Mouse (Mus musculus) stomach, postnatal 0 days (tissue): ENCODE results near the gene Cmtm6. TPM values are rescaled to one million over a fixed set of nuclear protein-coding genes. Genes with fewer than 3 reads are reported as not detected.
A peak's percentile ranks its signal among the peaks of the same experiment; 100 is the strongest.
"Not testable (repeated sequence)": the region's sequence is repeated elsewhere in the genome, so short reads cannot be mapped to it uniquely, and the experiment has no call there.

ENCODE experiments used
- ATAC-seq: fragments of 200-750 bp; cut with Nextera tagmentation; 2 replicates; pipeline ENCODE4 v1.8.0; 2017; ENCODE audit not compliant: low FRiP score, low TSS enrichment
- DNase-seq: peaks from one replicate; pipeline ENCODE4 v3.0.0-alpha.2; 2016; ENCODE audit warnings: low spot score
- H3K27ac ChIP-seq: fragments of 300-500 bp; sonication (generic); replicated peaks from 2 replicates; pipeline ENCODE4 v1.5.1; 2014; ENCODE audit warnings: mild to moderate bottlenecking, control low read depth
- H3K27me3 ChIP-seq: fragments of 300-500 bp; sonication (generic); 2 replicates; pipeline ENCODE4 v1.6.1; 2014; ENCODE audit warnings: low read length; ENCODE audit not compliant: control insufficient read depth, insufficient read depth
- H3K36me3 ChIP-seq: fragments of 300-500 bp; sonication (generic); 2 replicates; pipeline ENCODE4 v1.6.1; 2014; ENCODE audit warnings: low read length, mixed read lengths; ENCODE audit not compliant: control insufficient read depth, insufficient read depth
- H3K4me1 ChIP-seq: fragments of 300-500 bp; sonication (generic); replicated peaks from 2 replicates; pipeline ENCODE4 v1.6.1; 2014; ENCODE audit warnings: antibody characterized with exemption; ENCODE audit not compliant: control insufficient read depth, insufficient read depth
- H3K4me2 ChIP-seq: fragments of 300-500 bp; sonication (generic); replicated peaks from 2 replicates; pipeline ENCODE4 v1.6.1; 2014; ENCODE audit warnings: low read depth, mild to moderate bottlenecking, control low read depth, moderate library complexity
- H3K4me3 ChIP-seq: fragments of 300-500 bp; sonication (generic); 2 replicates; pipeline ENCODE4 v1.5.1; 2014; ENCODE audit warnings: low read depth, low read length, control low read depth
- H3K9ac ChIP-seq: fragments of 300-500 bp; sonication (generic); 2 replicates; pipeline ENCODE4 v1.6.1; 2014; ENCODE audit warnings: mild to moderate bottlenecking, low read length, control low read depth, mixed read lengths
- H3K9me3 ChIP-seq: fragments of 300-500 bp; sonication (generic); 2 replicates; pipeline ENCODE4 v1.6.1; 2016; ENCODE audit warnings: low read length; ENCODE audit not compliant: control insufficient read depth
- CTCF ChIP-seq: IDR thresholded peaks from 2 replicates; pipeline ENCODE4 v1.5.1; 2016; ENCODE audit warnings: antibody characterized with exemption, low read depth, mild to moderate bottlenecking, moderate library complexity
- EP300 ChIP-seq: optimal IDR thresholded peaks from 2 replicates; pipeline ENCODE3; 2016; ENCODE audit warnings: antibody characterized with exemption
- WGBS: fragments of 180-500 bp; shearing (Covaris S2); extraction: QIAGEN DNeasy Blood & Tissue Kit; methylation state at CpG from one replicate; pipeline ENCODE4 v1.1.7; 2014; 5-methylcytosine and 5-hydroxymethylcytosine counted together
- polyA plus RNA-seq: library from polyadenylated mRNA; unstranded; fragments of >200 nt; fragmentation: Nextera tagmentation; extraction: Ambion mirVana; gene quantifications from 2 replicates; pipeline ENCODE4 v1.2.1, GENCODE M21; 2015

Gene Cmtm6
- polyA plus RNA-seq, 1 experiment from 2014 or later: 50.9 TPM

DNA sequence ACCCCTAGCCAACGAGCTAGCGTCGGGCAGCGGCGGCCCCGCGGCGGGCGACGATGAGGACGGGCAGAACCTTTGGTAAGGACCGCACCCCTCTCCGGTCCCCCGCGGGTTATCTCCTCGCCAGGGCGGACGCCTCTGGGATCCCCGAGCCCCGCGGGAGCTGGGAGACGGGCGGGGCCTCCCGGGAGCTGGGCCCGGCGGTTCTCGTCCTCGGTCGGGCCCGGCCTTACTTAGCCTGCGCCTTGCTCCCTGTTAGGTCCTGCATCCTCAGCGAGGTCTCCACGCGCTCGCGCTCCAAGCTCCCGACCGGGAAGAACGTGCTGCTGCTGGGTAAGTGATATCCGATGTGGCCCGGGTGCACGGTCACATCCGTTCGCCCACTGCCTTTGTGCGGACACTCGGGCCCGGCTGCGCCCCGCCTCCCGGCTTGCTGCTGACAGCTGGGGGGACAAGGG, 41.9 kb upstream of the Cmtm6 start:
- H3K4me1 ChIP-seq: no peaks in the 10 kb centered on the region; the same call in 1 of the 2 replicates
- under 1% methylated on average over 50 of the region's 50 CpGs for WGBS
- no peaks in the 10 kb centered on the region for H3K9me3 ChIP-seq
- no peak for TF ChIP-seq CTCF
- no peak for TF ChIP-seq EP300
- H3K27me3 ChIP-seq: no peaks in the 10 kb centered on the region
- peak overlapping the region; percentile 90 for H3K4me3 ChIP-seq
- DNase-seq (no peak), ATAC-seq (peak; percentile 72)
- H3K4me2 ChIP-seq: peak overlapping the region; percentile 75
- H3K27ac ChIP-seq: peak overlapping the region; percentile 96
- H3K36me3 ChIP-seq: 0 out of 2 replicates have a peak, but pooled peaks cover 3% of the 10 kb centered on the region
- H3K9ac ChIP-seq: peak overlapping the region; percentile 87

DNA sequence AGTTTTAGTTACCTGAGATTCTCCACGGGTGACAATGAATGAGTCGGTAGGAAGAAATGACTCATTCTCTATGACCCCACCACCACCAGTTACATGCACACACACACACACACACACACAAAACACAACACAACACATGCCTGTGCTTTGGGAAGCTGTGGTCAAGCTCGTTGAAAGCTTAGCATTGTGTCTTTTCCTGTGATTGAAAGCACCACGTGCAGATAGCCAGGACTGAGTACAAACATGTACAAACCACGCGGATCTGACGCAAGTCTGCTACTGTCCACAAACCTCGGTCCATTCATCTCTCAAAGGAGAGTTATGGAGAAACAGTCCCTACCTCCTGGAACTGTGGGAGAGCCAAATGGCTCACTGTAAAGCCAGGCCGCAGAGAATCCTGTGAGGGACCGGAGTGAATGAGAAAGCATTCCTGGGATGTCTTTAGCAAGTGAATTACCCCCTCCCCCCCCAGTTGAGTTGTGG, 40.8 kb upstream of the Cmtm6 start:
- WGBS: 9% methylated on average over 10 of the region's 10 CpGs
- H3K36me3 ChIP-seq: 0 out of 2 replicates have a peak, but pooled peaks cover 6% of the 10 kb centered on the region
- ATAC-seq (peak; percentile 25; the same call in 1 of the 2 replicates), DNase-seq (peak; percentile 57)
- no peaks in the 10 kb centered on the region for H3K27me3 ChIP-seq
- no peak overlapping the region for H3K27ac ChIP-seq
- H3K4me1 ChIP-seq: no peaks in the 10 kb centered on the region; the same call in 1 of the 2 replicates
- H3K9ac ChIP-seq: no peak overlapping the region
- no peaks in the 10 kb centered on the region for H3K9me3 ChIP-seq
- H3K4me3 ChIP-seq: peak overlapping the region; percentile 90; the same call in 1 of the 2 replicates
- peak overlapping the region; percentile 75 for H3K4me2 ChIP-seq
- TF ChIP-seq EP300 (no peak), CTCF (no peak)

DNA sequence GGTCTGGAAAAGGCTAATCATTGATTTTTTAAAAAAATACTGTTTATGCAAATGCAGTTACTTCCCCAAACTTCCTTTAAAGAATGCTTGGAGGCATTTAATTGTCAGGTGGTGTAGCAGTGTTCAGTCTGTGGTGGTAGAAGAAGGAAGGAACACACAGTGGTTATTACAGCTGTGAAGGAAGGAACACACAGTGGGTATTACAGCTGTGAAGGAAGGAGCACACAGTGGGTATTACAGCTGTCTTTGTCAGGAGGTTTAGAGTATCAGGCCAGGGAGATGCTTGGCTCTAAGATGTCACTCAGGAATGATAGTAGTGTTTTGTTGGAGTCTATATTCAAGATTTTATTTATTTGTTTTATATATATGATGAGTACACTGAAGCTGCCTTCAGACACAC, 39.8 kb upstream of the Cmtm6 start:
- no peak overlapping the region for H3K9ac ChIP-seq
- H3K27ac ChIP-seq: no peak overlapping the region
- H3K4me1 ChIP-seq: no peaks in the 10 kb centered on the region; the same call in 1 of the 2 replicates
- H3K27me3 ChIP-seq: no peaks in the 10 kb centered on the region
- H3K4me3 ChIP-seq: no peak overlapping the region
- H3K36me3 ChIP-seq: 0 out of 2 replicates have a peak, but pooled peaks cover 6% of the 10 kb centered on the region
- DNase-seq (no peak), ATAC-seq (no peak)
- H3K9me3 ChIP-seq: no peaks in the 10 kb centered on the region
- TF ChIP-seq CTCF (no peak), EP300 (no peak)
- no peak overlapping the region for H3K4me2 ChIP-seq

DNA sequence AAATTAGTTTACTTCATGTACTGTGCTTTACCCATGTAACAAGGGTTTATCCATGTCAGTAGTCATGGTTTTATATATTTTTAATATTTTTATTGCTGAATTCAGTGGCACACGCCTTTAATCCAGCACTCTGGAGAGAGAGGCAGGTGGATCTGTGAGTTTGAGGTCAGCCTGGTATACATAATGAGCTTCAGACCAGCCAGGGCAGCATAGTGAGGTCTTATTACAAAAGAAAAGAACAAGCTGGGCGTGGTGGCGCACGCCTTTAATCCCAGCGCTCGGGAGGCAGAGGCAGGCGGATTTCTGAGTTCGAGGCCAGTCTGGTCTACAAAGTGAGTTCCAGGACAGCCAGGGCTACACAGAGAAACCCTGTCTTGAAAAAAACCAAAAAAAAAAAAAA, 35.3 kb upstream of the Cmtm6 start:
- not testable (repeated sequence) for ATAC-seq
- 94% methylated on average over 8 of the region's 8 CpGs for WGBS

GRCm38 (mm10) chr9:114697072-114697471, 33.8 kb upstream of the Cmtm6 start:
- TF ChIP-seq CTCF: no peak
- TF ChIP-seq EP300: no peak
- ATAC-seq (no peak), DNase-seq (no peak)
- no peak overlapping the region for H3K4me3 ChIP-seq
- no peaks in the 10 kb centered on the region for H3K4me1 ChIP-seq
- H3K36me3 ChIP-seq: peaks cover 6% of the 10 kb centered on the region; the same call in 1 of the 2 replicates
- H3K9ac ChIP-seq: no peak overlapping the region
- WGBS: 88% methylated on average over 4 of the region's 4 CpGs
- no peak overlapping the region for H3K4me2 ChIP-seq
- H3K27ac ChIP-seq: no peak overlapping the region
- H3K27me3 ChIP-seq: no peaks in the 10 kb centered on the region
- H3K9me3 ChIP-seq: no peaks in the 10 kb centered on the region

More for the DNA sequence above, 35.3 kb upstream of the Cmtm6 start:
- H3K27me3 ChIP-seq, H3K36me3 ChIP-seq, H3K9ac ChIP-seq, DNase-seq, H3K27ac ChIP-seq, H3K4me2 ChIP-seq, H3K4me3 ChIP-seq, H3K9me3 ChIP-seq, H3K4me1 ChIP-seq: not testable (repeated sequence)

GRCm38 (mm10) chr9:114697926-114698325, 33.0 kb upstream of the Cmtm6 start:
- no peak overlapping the region for H3K4me2 ChIP-seq
- H3K4me3 ChIP-seq: no peak overlapping the region
- no peak overlapping the region for H3K27ac ChIP-seq
- H3K9me3 ChIP-seq: no peaks in the 10 kb centered on the region
- H3K4me1 ChIP-seq: no peaks in the 10 kb centered on the region
- no peaks in the 10 kb centered on the region for H3K27me3 ChIP-seq
- peaks cover 4% of the 10 kb centered on the region; the same call in 1 of the 2 replicates for H3K36me3 ChIP-seq
- no peak for ATAC-seq
- no peak for DNase-seq
- TF ChIP-seq EP300: no peak
- TF ChIP-seq CTCF: no peak
- 89% methylated on average over 5 of the region's 5 CpGs for WGBS
- no peak overlapping the region for H3K9ac ChIP-seq
